18 mouse cellular contexts compared by ENCODE assay signal in the genomic region with DNA sequence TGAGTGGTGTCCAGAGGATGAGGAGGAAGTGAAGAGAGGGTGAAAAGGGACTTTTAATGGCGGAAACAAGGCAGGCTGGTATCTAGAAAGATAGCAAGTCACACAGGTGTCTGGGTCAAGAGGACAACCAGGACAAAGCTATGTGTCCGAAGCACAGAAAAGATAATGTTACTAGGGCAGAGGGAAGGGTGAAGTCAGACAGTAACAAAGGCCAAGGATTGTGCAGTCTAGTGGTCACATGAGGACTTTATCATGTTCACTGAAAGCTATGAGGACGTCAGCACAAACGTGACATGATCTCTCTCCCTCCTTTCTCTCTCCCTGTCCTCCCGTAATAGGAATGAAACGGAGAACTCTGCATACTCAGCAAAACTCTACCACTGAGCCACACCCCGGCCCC. TPM values are rescaled to one million over a fixed set of nuclear protein-coding genes. Genes with fewer than 3 reads are reported as not detected.
"Had no signal": no experiment of that assay in that cellular context is flagged by ENCODE, and none has a peak within 500 bp of the region (broad histone marks: within the 10 kb centered on the region; RNA-seq: fewer than 3 reads in every experiment).

No protein-coding gene starts in this region.

- ATAC-seq: liver, embryonic 12.5 days had no signal

- H3K9ac ChIP-seq: limb, embryonic 13.5 days; liver, embryonic 12.5 days; liver, embryonic 15.5 days had no signal

- DNase-seq: kidney, adult 9 months; kidney, postnatal 25 days; layer of hippocampus, adult 9-11 months; lung, adult 2 months; lung, postnatal 14 days; lung, postnatal 4 days; midbrain, embryonic 14.5 days; thymus, adult 2 months; thymus, postnatal 14 days; thymus, postnatal 4 days had no signal

- H3K4me1 ChIP-seq: limb, embryonic 10.5 days; limb, embryonic 13.5 days; liver, embryonic 12.5 days; liver, embryonic 15.5 days had no signal

- H3K4me2 ChIP-seq: limb, embryonic 13.5 days; liver, embryonic 12.5 days; liver, embryonic 15.5 days; midbrain, embryonic 11.5 days had no signal

- H3K4me3 ChIP-seq: layer of hippocampus, adult 2 months; limb, embryonic 10.5 days; limb, embryonic 13.5 days; liver, embryonic 12.5 days; liver, embryonic 15.5 days had no signal

- H3K27ac ChIP-seq: layer of hippocampus, adult 2 months; limb, embryonic 10.5 days; limb, embryonic 13.5 days; liver, embryonic 12.5 days; liver, embryonic 15.5 days had no signal

- H3K9me3 ChIP-seq: limb, embryonic 10.5 days; limb, embryonic 13.5 days; liver, embryonic 15.5 days had no signal

- H3K27me3 ChIP-seq: limb, embryonic 13.5 days; liver, embryonic 12.5 days; liver, embryonic 15.5 days had no signal

- H3K36me3 ChIP-seq: limb, embryonic 10.5 days; limb, embryonic 13.5 days; liver, embryonic 12.5 days; liver, embryonic 15.5 days had no signal

RNA-seq across cellular contexts. Expression of a gene that starts 22.8 kb away (rescaled TPM):
- total RNA-seq: megakaryocyte progenitor cell, adult 5-6 weeks; megakaryocyte-erythroid progenitor cell, adult 5-6 weeks had no signal
